Mouse (Mus musculus): ENCODE measurements around the gene Nkx1-1. TPM values are rescaled to one million over a fixed set of nuclear protein-coding genes. Genes with fewer than 3 reads are reported as not detected.
A peak's percentile ranks its signal among the peaks of the same experiment; 100 is the strongest.

Gene Nkx1-1
- polyA plus RNA-seq, 1 experiment from 2014 or later: 0.29 TPM

GRCm38 (mm10) chr5:33435941-33436340, 2.2 kb upstream of the Nkx1-1 start:
- Histone ChIP-seq H3K9ac (replicated peaks) (no peak overlapping the region), H3K4me3 (no peak overlapping the region), H3K27me3 (peaks cover 100% of the 10 kb centered on the region), H3K36me3 (no peaks in the 10 kb centered on the region), H3K4me2 (replicated peaks) (no peak overlapping the region), H3K27ac (replicated peaks) (no peak overlapping the region), H3K9me3 (no peaks in the 10 kb centered on the region), H3K4me1 (peaks cover 33% of the 10 kb centered on the region)
- ATAC-seq (ENCODE audit: low FRiP score, low read depth): no peak
- 0% methylated on average over 4 of the region's 4 CpGs for WGBS

DNA sequence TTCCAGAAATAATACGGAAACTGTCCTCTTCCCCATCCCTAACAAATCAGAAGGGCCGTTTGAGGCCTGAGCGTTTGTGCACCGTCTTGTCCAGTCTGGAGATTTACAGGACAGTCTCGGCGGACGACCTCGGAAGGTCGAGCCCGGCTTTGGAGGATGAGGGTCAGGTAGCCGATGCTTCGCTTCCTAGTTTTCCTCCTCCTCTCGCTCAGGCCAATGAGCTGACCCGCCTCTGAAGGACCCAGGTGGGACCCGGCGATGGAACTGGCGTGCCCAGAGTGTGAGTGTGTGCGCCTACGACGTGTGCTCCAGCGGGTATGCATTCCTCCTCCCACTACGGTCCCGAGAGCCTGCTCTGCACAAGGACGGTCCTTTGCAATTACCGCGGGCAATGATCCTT, 1.4 kb upstream of the Nkx1-1 start:
- no peak for ATAC-seq (ENCODE audit: low FRiP score, low read depth)
- WGBS: 2% methylated on average over 26 of the region's 26 CpGs
- Histone ChIP-seq H3K27me3 (peaks cover 100% of the 10 kb centered on the region), H3K36me3 (no peaks in the 10 kb centered on the region), H3K4me1 (peaks cover 40% of the 10 kb centered on the region), H3K9ac (replicated peaks) (no peak overlapping the region), H3K4me2 (replicated peaks) (no peak overlapping the region), H3K9me3 (no peaks in the 10 kb centered on the region), H3K4me3 (peak overlapping the region; percentile 17; the same call in 1 of the 2 replicates), H3K27ac (replicated peaks) (no peak overlapping the region)

DNA sequence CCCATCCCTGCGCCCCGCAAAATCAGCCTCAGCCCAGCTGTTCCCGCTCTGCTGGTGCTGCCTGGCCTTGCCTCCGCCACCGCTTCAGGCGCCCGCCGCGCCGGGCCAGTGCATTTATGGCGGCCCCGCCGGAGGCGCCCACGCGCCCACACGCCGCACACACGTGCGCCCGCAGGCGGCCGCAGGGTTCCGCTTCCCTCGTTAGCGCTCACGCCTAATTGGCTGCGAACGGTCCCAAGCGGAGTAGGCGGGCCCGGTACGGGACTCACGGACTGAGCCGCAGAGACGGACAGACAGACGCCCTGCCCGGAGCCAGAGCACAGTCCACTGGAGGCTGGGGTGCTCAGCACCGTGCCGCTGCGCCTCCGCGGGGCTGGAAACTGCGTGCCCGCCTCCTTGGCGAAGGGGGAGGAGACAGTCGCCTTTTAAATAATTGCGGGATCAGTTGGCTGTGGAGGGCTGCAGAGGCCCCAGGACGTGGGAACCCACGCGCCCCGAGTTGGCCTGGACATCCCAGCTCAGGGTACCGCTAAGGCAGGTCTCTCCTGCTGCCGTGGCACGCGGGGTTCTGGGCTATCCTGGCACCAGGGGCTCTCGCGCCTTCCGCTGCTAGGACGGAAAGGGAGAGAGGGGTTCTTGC, 485 bp upstream of the Nkx1-1 start:
- H3K4me1 ChIP-seq: peaks cover 40% of the 10 kb centered on the region
- H3K9ac ChIP-seq (replicated peaks): no peak overlapping the region
- no peak for ATAC-seq (ENCODE audit: low FRiP score, low read depth)
- peak overlapping the region; percentile 17 for H3K4me3 ChIP-seq
- no peaks in the 10 kb centered on the region for H3K36me3 ChIP-seq
- no peak overlapping the region for H3K27ac ChIP-seq (replicated peaks)
- WGBS: under 1% methylated on average over 55 of the region's 60 CpGs
- H3K9me3 ChIP-seq: no peaks in the 10 kb centered on the region
- H3K4me2 ChIP-seq (replicated peaks): peak overlapping the region; percentile 40
- H3K27me3 ChIP-seq: peaks cover 100% of the 10 kb centered on the region

- Histone ChIP-seq H3K9me3 (no peaks in the 10 kb centered on the region), H3K27ac (replicated peaks) (no peak overlapping the region), H3K9ac (replicated peaks) (no peak overlapping the region), H3K4me2 (replicated peaks) (no peak overlapping the region), H3K4me1 (peaks cover 40% of the 10 kb centered on the region), H3K36me3 (no peaks in the 10 kb centered on the region), H3K27me3 (peaks cover 100% of the 10 kb centered on the region), H3K4me3 (peak overlapping the region; percentile 33; the same call in 1 of the 2 replicates)
- under 1% methylated on average over 39 of the region's 39 CpGs for WGBS
- ATAC-seq (ENCODE audit: low FRiP score, low read depth): no peak
Measured at GRCm38 (mm10) chr5:33432057-33432935, 1.5 kb downstream of the Nkx1-1 start.

DNA sequence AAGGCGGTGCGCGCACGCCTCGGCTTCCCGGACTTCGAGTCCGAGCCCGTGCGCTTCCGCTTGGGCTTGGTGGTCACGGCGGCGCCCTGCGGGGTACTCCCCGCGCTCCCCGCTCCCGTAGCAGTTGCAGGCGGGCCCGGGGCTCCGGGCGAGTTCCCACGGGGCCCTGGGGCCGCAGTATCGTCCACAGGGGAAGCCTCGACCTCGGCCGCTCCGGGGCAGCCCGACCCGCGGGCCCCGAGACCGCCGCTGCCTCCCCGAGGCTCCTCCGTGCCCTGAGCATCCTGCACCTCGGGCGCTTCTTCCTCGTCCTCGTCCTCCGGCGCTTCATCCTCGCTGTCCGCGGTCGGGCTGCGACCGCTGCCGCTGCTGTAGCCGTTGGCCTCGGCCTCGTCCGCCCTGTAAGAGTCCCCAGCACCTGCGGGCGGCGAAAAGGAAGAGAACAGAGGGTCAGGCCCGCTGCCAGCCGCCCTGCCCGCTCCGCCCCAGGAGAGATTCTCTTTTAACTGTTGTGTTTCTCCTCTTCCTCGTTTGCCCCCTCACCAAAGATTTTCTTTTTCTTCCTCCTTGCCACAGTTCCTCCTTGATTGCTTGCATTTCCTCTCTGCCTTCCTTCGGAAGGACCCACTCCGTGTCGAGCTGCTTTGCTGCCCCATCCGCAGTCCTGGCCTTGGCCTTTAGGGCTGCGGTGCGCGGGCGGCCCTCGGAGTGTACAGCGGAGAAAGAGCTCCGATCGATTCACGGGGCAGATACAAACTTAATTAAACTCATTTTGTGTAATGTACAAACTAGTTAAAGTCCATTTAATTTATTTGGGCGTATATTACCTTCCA, 2.4 kb downstream of the Nkx1-1 start:
- under 1% methylated on average over 76 of the region's 77 CpGs for WGBS
- no peak overlapping the region for H3K9ac ChIP-seq (replicated peaks)
- H3K4me1 ChIP-seq: peaks cover 40% of the 10 kb centered on the region
- ATAC-seq (ENCODE audit: low FRiP score, low read depth): no peak
- H3K27me3 ChIP-seq: peaks cover 100% of the 10 kb centered on the region
- no peak overlapping the region for H3K27ac ChIP-seq (replicated peaks)
- H3K4me3 ChIP-seq: peak overlapping the region; percentile 33
- no peaks in the 10 kb centered on the region for H3K36me3 ChIP-seq
- H3K4me2 ChIP-seq (replicated peaks): peak overlapping the region; percentile 45
- no peaks in the 10 kb centered on the region for H3K9me3 ChIP-seq

GRCm38 (mm10) chr5:33430511-33431172, 3.1 kb downstream of the Nkx1-1 start:
- Histone ChIP-seq H3K4me3 (peak overlapping the region; percentile 33), H3K36me3 (no peaks in the 10 kb centered on the region), H3K4me2 (replicated peaks) (peak overlapping the region; percentile 45), H3K4me1 (peaks cover 38% of the 10 kb centered on the region), H3K27me3 (peaks cover 96% of the 10 kb centered on the region), H3K9ac (replicated peaks) (no peak overlapping the region), H3K27ac (replicated peaks) (no peak overlapping the region), H3K9me3 (no peaks in the 10 kb centered on the region)
- under 1% methylated on average over 60 of the region's 64 CpGs for WGBS
- ATAC-seq (ENCODE audit: low FRiP score, low read depth): no peak

GRCm38 (mm10) chr5:33430106-33430505, 3.7 kb downstream of the Nkx1-1 start:
- Histone ChIP-seq H3K9ac (replicated peaks) (no peak overlapping the region), H3K36me3 (no peaks in the 10 kb centered on the region), H3K27me3 (peaks cover 96% of the 10 kb centered on the region), H3K4me1 (peaks cover 35% of the 10 kb centered on the region), H3K4me2 (replicated peaks) (no peak overlapping the region), H3K27ac (replicated peaks) (no peak overlapping the region), H3K9me3 (no peaks in the 10 kb centered on the region), H3K4me3 (no peak overlapping the region)
- no peak for ATAC-seq (ENCODE audit: low FRiP score, low read depth)
- WGBS: 3% methylated on average over 16 of the region's 16 CpGs

GRCm38 (mm10) chr5:33427461-33427860, 6.3 kb downstream of the Nkx1-1 start:
- no peak overlapping the region for H3K4me3 ChIP-seq
- H3K36me3 ChIP-seq: no peaks in the 10 kb centered on the region
- ATAC-seq (ENCODE audit: low FRiP score, low read depth): no peak
- H3K4me1 ChIP-seq: peaks cover 17% of the 10 kb centered on the region
- H3K27ac ChIP-seq (replicated peaks): no peak overlapping the region
- no peak overlapping the region for H3K9ac ChIP-seq (replicated peaks)
- H3K4me2 ChIP-seq (replicated peaks): no peak overlapping the region
- H3K9me3 ChIP-seq: no peaks in the 10 kb centered on the region
- peaks cover 77% of the 10 kb centered on the region for H3K27me3 ChIP-seq

DNA sequence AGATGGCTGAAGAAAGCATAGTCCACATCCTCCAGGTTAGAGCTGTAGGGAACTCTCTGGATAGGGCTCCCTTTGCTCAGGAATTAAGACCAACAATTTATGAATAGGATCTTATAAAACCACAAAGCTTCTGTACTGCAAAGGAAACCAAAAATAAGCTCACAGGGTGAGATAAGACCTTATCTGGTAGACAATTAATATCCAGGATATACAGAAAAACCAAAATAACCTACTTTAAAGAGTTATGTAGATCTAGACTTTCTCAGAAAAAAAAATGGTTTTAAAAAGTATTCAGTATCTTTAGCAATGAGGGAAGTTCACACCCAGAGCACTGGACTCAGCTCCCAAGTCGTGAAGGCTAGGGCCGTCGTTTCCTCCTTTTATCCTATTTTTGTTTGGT, 13.5 kb downstream of the Nkx1-1 start:
- no peaks in the 10 kb centered on the region for H3K4me1 ChIP-seq
- H3K27me3 ChIP-seq: peaks cover 10% of the 10 kb centered on the region; the same call in 1 of the 2 replicates
- no peak overlapping the region for H3K4me3 ChIP-seq
- no peak overlapping the region for H3K27ac ChIP-seq (replicated peaks)
- H3K4me2 ChIP-seq (replicated peaks): no peak overlapping the region
- 80% methylated on average over 3 of the region's 3 CpGs for WGBS
- H3K36me3 ChIP-seq: 0 out of 2 replicates have a peak, but pooled peaks cover 6% of the 10 kb centered on the region
- no peaks in the 10 kb centered on the region for H3K9me3 ChIP-seq
- ATAC-seq (ENCODE audit: low FRiP score, low read depth): no peak
- H3K9ac ChIP-seq (replicated peaks): no peak overlapping the region

DNA sequence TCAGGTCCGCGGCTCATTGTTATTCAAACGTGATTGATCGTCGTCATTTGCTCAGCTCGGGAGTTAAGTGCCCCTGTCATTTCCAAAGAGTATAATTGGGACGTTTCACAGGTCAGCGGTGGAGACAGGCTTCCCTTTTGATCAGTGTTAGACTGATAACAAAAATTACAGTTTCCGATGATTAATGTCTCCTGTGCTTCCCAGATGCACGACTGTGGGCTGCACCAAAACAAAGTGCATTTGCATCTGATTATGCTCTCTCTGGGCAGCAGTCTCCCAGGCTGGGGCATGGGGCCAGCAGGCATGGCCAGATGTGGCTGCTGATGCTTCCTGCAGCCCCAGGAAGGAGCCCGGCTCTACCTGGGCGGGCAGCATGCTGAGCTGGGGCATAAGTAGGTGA, 33.0 kb downstream of the Nkx1-1 start:
- Histone ChIP-seq H3K9me3 (no peaks in the 10 kb centered on the region), H3K4me3 (no peak overlapping the region), H3K27me3 (peaks cover 12% of the 10 kb centered on the region; the same call in 1 of the 2 replicates), H3K36me3 (no peaks in the 10 kb centered on the region), H3K9ac (replicated peaks) (no peak overlapping the region), H3K27ac (replicated peaks) (no peak overlapping the region), H3K4me2 (replicated peaks) (no peak overlapping the region), H3K4me1 (peaks cover 24% of the 10 kb centered on the region)
- 55% methylated on average over 12 of the region's 12 CpGs for WGBS
- no peak for ATAC-seq (ENCODE audit: low FRiP score, low read depth)

- H3K27ac ChIP-seq (replicated peaks): no peak overlapping the region
- H3K36me3 ChIP-seq: peaks cover 10% of the 10 kb centered on the region
Measured at GRCm38 (mm10) chr5:33396828-33397227, 36.9 kb downstream of the Nkx1-1 start.

More at GRCm38 (mm10) chr5:33396828-33397227, 36.9 kb downstream of the Nkx1-1 start:
- no peaks in the 10 kb centered on the region for H3K9me3 ChIP-seq
- H3K4me3 ChIP-seq: no peak overlapping the region
- H3K4me1 ChIP-seq: peaks cover 20% of the 10 kb centered on the region
- H3K9ac ChIP-seq (replicated peaks): no peak overlapping the region
- ATAC-seq (ENCODE audit: low FRiP score, low read depth): no peak
- no peaks in the 10 kb centered on the region for H3K27me3 ChIP-seq
- WGBS: 84% methylated on average over 7 of the region's 7 CpGs
- no peak overlapping the region for H3K4me2 ChIP-seq (replicated peaks)
